Mouse (Mus musculus): ENCODE results near the gene Retnla. TPM values are rescaled to one million over a fixed set of nuclear protein-coding genes. Genes with fewer than 3 reads are reported as not detected.
A peak's percentile ranks its signal among the peaks of the same experiment; 100 is the strongest.

The Retnla gene
- total RNA-seq (2015) (0.82 TPM in 1 of 2 replicates, not detected in the other), total RNA-seq (2017) (not detected in 2 replicates)

DNA sequence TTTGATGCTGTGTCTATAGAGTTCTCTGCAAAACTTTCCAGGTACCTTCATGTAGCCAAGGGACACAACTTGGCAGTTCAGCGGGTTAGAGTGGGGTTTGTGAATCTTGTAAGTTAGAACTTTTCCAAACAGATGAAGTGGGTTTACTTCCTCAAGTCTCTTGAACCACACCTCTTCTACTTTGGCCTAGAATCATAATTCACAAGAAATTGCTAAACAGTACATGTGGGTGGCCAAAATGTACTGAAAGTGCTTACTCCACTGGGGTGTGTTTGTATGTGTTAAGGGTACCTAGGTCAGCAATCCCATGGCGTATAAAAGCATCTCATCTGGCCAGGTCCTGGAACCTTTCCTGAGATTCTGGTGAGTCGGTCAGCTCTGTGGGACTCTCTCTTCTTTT is at the start of gene Retnla:
Gene Retnla (plus strand): TSS at position 286 of the 400 bp plus-strand sequence.
- no peak for ATAC-seq (ENCODE audit: poor library complexity, severe bottlenecking)

DNA sequence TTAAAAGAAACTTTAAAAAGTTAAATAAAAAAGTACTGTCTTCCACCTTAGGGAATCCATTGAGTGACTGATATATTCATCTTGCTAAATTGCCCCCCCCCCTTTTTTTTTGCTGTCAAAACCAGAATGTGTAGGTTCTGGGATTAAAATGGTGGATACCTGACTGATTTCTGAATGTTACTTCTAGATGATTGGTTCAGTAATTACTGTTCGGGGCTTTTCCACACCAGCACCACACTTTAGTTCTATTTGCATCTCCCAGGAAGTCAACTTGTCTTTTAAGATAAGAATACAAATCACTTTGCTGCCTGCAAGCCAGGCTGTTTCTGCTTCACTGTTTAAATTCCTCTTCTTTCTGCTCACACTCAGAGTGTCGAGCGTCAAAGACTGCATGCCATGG is 44.1 kb upstream of the Retnla start:
- no peak for ATAC-seq (ENCODE audit: poor library complexity, severe bottlenecking)

DNA sequence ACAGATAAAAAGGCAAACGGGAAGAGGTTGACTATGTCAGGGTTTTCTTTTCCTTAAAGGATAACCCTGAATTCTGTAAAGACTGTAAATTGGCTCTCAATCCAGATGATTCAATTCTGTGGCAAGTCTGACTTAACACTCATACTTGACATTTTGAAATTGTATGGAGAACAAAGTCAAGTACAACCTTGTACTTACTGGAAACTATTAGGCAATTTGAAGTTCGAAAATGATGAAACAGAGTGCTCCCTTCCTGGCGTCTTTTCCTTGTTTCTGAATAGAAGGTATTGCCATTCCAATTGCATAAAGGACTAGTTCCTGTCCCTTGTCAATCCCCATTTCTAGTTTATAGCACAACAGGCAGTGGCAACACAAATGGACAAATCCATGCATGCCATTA is 42.9 kb upstream of the Retnla start:
- ATAC-seq (ENCODE audit: poor library complexity, severe bottlenecking), result peak; percentile 59

DNA sequence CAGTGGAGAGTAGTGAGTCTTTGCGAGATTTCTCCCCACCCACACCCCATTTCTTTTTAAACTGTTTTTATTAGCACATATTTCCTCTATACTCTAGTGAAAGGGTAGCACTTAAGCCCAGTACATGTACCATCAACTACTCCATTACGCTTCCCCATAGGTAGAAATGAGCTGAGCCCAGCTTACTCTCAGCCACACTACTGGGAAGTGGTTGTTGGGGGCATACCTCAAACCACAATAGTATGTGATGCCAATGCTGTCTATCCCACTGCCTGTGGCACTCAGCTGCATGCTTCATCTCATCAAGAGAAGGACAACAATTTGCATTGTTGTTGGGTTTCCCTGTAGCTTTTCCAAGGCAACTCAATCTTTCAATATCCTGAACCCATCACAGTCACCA is 41.4 kb upstream of the Retnla start:
- ATAC-seq (ENCODE audit: poor library complexity, severe bottlenecking), result peak; percentile 70

DNA sequence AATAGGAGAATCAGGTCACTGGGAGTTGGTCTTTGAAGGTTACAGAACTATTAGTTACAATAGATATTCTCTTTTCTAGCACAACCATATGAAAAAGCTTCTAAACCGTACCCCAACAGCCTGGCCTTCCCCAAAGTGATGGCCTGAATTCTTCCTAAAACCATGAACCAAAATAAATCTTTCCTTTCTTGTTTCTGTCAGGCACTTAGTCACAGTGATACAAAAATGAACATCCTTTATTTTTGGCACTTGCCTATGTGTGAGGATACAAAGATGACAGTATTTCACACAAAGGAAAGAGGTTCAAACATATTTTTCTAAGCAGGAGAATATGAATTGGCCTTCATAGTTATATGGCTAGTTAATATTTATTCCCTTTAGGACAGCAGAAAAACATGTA is 36.9 kb upstream of the Retnla start:
- no peak for ATAC-seq (ENCODE audit: poor library complexity, severe bottlenecking)

DNA sequence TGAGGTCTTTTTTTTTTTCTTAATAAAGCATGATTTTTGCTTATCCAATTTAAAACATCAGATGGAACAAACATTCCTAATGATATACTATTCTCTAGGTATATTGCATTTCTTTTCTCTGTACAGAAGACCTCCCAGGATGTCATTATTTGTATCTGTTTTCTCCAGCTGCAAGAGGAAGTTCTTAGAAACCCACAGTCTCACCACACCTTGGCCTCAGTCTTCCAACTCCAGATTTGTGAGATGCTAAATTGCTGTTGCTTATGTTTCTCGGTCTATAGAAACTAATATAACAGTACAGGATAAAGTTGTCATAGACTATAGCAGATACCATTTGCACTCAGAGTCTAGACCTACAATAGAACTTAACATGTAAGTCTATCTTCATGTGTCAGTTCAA is 35.8 kb upstream of the Retnla start:
- peak; percentile 51; the same call in 1 of the 2 replicates for ATAC-seq (ENCODE audit: poor library complexity, severe bottlenecking)

DNA sequence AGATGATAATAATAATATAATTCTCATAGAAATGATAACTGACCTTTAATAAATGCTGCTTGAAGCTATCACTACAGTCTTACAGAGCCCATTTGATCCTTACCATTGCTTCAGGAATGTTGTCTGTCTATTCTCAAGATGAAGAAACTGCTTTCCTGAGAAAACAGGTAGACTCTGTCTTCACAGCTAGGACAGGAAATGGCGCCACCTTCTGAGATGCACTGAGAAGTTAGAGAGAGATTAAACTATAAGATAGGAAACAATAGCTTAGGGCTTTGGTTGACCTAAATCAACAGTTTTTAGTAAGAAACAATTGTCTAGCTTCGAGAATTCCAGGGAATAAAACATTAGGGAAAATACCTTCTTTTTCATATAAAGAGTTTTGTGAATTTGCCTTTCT is 33.0 kb upstream of the Retnla start:
- peak; percentile 63 for ATAC-seq (ENCODE audit: poor library complexity, severe bottlenecking)

DNA sequence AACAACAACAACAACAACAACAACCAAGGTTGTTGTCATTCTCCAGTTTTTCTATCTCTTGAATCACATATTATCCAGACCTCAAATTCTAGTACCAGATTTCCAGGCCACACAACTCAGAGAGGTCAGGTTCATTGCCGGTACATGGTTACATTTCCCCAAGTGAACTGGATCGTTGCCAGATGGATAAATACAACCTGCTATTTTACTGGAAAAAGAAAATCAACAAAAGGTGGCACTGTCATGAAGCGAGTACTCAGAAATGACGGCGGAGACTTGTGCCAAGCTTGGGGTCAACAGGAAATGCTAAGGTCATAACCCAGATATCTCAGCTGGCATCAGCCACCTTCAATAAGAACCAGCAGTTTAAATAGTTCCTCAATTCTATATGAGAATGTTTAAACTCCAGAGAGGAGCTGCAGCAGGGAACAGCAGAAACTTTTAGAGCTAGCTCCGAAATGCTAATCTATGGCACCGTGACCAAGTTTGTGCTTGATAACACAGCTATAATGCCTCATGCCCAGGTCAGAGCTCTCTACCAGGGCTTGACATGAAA is 30.4 kb upstream of the Retnla start:
- ATAC-seq (ENCODE audit: poor library complexity, severe bottlenecking), result peak; percentile 74

DNA sequence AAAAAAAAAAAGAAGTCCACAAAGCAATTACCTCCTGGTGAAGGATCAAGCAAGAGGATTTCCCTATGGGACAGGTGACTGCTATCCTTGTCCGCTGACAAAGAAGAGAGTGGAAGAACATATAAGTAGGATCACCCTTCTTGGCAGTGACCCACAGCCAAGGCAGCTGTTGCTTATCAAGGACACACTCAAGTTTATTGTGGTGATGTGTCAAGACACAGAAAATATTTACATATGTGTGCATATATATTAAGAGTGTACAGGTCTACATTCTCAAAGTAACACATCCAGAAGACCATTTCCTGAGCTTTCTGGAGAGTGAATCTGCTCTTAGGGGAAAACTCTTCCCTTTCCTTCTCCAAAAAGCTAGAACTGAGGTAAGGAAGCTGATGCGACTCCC is 25.7 kb upstream of the Retnla start, which contains the start of gene Retnlb:
Gene Retnlb (plus strand): TSS at position 162 of the 400 bp plus-strand sequence.
- ATAC-seq (ENCODE audit: poor library complexity, severe bottlenecking), result no peak

DNA sequence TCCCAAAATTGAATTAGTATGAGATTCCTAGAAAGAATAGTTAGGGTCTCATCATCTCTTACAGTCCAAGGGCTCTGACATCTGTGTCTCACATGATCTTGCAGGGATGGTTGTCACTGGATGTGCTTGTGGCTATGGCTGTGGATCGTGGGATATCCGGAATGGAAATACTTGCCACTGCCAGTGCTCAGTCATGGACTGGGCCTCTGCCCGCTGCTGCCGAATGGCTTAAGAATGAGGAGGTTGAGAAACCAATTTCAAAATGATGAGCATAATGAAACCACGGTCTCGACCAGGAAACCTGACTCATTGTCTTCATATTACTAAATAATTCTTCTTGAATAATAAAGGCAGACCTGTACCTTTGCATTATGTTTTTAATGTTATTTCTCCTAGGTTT is 23.8 kb upstream of the Retnla start:
- peak; percentile 93 for ATAC-seq (ENCODE audit: poor library complexity, severe bottlenecking)

DNA sequence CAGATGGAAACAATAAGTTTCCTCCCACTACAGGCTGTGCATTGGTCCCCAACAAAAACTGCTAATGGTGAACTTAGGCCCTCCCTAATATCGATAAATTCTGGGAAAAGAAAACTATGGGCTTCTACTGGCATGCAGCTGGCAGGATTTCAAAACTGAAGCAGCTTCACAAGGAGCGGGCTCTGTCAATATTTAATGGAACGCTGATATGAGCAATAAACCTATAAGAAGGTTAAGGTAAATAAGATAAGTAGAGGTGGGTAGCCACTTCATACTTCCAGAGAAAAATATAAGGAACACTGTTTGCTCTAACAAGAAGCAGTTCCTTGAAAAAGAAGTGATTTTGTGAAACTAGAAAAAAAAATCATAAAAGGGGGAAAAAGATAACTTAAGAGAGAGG is 15.9 kb upstream of the Retnla start:
- no peak for ATAC-seq (ENCODE audit: poor library complexity, severe bottlenecking)

DNA sequence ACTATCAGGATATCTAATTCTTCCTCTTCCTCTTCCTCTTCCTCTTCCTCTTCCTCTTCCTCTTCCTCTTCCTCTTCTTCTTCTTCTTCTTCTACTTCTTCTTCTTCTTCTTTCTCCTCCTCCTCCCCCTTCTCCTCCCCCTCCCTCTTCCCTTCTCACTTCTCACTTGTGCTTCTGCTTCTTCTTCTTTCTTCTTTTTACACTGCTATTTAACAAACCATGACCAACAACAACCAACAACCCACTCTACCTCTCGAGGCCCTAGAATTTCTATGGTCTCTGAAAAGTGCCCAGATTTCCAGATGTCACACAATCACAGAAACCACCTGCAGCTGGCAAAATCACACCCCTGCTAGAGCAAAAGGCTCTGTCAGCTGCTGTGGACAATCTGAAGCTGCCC is 14.7 kb upstream of the Retnla start:
- peak; percentile 62 for ATAC-seq (ENCODE audit: poor library complexity, severe bottlenecking)

DNA sequence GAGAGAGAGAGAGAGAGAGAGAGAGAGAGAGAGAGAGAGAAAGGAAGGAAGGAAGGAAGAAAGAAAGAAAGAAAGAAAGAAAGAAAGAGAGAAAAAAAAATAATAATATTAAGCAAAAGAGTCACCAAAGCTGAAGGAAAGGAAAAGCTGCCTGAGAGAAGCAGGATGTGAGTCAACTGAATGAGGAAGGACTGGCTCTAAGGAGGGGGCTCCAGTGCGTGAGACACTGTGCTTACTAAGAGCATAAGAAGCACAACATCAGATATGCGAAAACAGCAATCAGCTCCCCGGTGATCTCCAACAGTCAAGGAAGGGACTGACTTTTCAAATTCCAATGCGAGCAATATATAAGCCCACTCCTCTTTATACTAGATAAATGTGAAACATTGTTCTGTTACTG is 13.3 kb upstream of the Retnla start:
- no peak for ATAC-seq (ENCODE audit: poor library complexity, severe bottlenecking)

DNA sequence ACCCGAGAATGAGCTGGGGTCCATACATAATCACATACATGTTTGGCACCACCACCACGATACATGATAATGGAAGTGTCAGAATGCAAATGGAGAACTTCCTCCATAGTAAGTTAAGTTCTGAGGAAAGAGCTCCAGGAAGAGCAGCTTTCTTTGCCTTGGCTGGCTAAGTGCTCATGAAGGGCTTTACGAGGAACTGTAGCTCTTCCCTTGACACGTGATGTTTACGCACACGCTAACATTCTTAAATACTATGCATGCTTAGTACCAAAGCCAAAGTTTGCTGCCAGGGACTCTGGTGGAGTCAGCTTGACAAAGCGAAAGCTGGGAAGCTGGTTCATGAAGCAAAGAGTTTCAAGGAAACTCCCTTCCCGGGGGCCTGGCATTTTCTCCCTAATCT is 10.3 kb upstream of the Retnla start:
- no peak for ATAC-seq (ENCODE audit: poor library complexity, severe bottlenecking)

DNA sequence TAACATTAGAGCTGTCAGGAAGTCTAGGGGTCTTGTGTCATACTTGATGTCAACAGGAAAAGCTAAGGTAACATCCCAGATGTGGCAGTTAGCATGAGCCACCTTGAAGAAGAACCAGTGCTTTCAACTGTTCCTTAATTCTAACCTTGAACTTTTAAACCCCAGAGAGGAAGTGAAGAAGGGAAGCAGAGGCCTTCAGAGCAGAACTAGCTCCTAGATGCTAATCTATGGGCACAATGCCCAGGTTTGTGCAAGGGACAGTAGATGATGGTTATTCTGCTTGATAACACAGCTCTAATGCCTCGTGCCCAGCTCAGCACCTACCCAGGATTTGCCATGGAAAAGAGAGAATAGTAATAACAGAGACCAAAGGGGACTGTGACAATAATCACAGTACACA is 8.7 kb upstream of the Retnla start:
- peak; percentile 99 for ATAC-seq (ENCODE audit: poor library complexity, severe bottlenecking)

DNA sequence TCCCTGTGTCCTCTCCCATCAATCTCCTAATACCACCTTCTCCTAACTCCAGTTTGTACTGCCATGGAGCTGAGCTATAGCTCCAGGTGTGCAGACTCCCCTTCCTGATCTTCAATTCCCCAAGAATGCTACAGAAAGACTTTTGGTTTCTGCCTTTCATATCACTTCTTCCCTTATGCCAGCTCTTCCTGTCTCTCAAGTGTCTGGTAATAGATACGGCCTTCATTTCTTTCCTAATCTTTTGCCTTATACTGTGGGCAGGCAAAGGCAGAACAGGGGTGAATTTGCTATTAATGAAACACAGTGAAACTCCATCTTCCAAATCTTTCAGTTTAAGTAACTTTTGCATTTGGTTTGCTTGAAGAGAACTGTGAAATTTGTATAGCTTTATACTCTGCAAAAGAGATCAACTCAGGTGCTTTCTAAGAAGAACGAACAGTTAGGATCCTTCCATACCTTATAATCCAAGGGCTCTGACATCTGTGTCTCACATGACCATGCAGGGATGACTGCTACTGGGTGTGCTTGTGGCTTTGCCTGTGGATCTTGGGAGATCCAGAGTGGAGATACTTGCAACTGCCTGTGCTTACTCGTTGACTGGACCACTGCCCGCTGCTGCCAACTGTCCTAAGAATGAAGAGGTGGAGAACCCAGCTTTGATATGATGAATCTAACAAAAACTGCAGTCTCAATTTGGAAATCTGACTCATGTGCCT is 1.5 kb downstream of the Retnla start:
- no peak for ATAC-seq (ENCODE audit: poor library complexity, severe bottlenecking)

DNA sequence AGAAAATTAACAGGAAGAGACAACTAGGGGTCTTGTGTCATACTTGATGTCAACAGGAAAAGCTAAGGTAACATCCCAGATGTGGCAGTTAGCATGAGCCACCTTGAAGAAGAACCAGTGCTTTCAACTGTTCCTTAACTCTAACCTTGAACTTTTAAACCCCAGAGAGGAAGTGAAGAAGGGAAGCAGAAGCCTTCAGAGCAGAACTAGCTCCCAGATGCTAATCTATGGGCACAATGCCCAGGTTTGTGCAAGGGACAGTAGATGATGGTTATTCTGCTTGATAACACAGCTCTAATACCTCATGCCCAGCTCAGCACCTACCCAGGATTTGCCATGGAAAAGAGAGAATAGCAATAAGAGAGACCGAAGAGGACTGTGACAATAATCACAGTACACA is 22.7 kb downstream of the Retnla start:
- ATAC-seq (ENCODE audit: poor library complexity, severe bottlenecking), result peak; percentile 90

DNA sequence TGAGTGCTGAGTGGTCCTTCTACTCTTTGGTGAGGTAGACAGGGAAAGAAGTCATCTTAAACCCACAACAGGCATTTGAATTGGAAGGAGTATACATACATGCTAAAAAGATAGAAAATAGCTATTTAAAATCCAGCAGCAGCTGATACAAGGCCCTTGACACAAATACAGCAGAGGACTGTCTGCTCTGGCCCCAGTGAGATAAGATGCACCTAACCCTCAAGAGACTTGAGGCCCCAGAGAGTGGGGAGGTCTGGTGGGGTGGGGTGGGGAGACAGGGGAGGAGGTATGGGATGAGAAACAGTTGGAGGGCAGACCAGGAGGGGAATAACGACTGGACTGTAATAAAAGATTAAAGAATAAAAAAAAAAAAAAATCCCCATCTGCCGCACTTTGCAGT is 25.3 kb downstream of the Retnla start:
- ATAC-seq (ENCODE audit: poor library complexity, severe bottlenecking), result no peak

DNA sequence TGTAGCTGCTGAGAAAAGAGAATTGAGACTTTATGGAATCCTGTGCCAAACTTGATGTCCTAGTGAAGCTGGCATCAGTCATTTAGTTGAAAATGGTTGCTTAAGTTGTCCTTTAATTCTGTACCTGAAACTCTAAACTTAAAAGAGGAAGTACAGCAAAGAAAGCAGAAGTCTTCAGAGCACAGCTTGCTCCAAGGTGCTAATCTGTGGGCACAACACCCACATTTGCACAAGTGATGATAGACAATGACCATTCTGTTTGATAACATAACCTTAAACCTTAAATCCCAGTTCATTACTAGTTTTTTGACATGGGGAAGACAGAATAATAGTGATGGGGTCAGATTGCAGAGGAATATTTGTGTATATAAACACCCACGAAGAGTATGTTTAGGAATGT is 26.3 kb downstream of the Retnla start:
- ATAC-seq (ENCODE audit: poor library complexity, severe bottlenecking), result peak; percentile 36

DNA sequence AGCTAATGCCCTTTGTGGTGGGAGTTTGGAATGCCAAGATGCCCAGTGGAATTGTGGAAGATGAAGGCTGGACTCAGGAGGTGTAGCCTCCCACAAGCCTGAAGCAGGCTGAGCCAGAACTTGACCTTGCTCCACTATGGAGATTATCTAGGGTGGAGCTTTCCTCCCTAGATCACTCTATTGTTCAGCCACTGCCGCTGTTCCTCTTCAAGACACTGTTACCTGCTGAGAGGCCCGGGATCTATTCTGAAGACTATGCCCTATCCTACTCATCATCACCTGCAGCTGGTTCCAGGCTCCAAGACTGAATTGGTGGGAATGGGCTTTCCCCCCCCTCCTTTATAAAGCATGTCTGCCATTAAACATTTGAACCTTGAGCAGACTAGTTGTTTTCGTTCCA is 27.3 kb downstream of the Retnla start:
- ATAC-seq (ENCODE audit: poor library complexity, severe bottlenecking), result no peak

DNA sequence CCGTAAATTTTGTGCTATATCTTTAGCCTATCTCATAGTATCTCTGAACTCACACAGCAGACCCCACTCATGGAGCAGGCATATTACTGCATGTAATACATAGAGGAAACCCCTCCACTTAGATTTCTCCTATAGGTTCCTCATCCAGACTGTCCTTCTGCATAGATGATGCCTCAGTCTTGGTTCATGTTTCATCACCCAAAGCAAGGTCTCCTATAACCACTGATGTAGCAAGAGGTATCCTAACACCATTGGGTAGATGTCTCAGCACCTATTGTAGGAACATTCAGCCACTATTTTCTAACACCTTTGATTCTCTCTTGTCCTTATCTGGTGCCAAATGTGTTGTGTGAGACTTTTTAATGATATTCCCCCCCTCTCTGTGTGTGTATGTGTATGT is 29.4 kb downstream of the Retnla start:
- peak; percentile 59 for ATAC-seq (ENCODE audit: poor library complexity, severe bottlenecking)

DNA sequence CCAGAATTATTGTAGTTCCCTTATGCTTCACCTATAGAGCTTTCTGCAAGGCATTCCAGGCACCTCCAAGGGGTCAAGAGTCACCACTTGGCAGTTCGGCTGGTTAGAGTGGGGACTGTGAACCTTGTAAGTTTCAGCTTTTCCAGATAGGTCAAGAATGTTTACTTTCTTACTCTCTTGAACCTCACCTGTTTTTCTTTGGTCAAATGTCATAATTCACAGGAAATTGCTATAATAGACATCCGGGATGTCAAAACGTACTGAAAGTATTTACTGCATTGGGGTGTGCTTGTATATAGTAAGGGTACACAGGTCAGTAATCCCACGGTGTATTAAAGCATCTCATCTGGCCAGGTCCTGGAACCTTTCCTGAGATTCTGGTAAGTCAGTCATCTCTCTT is 30.0 kb downstream of the Retnla start, which contains the start of gene Retnlg:
Gene Retnlg (plus strand): TSS at position 301 of the 400 bp plus-strand sequence.
- peak; percentile 51 for ATAC-seq (ENCODE audit: poor library complexity, severe bottlenecking)

DNA sequence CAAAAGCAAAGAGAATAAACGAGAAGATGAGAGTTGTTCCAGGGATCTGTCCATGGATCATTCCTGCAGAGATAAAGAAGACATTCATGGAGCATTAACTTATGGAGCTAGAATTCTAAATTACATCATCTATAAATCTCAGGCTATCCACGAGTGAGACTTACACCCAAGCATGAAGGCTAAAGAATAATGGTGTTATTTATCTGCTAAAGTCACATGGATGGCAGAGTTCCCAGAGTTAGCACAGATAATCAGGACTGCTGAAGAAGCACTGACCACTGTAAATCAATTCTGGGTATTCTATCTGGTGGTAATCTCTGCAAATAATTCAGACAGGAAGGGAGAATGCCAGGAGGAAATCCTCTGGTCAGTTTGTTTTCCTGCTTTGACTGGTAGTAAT is 48.4 kb downstream of the Retnla start:
- no peak for ATAC-seq (ENCODE audit: poor library complexity, severe bottlenecking)
